Mouse (Mus musculus) yolk sac, embryonic 10.5 days (tissue): ENCODE data around the gene Slc29a4.

Experiments used
- DNase-seq: peaks from one replicate; pipeline ENCODE4 v3.0.0-alpha.2; 2017; ENCODE audit warnings: low spot score

Slc29a4 gene

GRCm38 (mm10) chr5:142696258-142696657 lies 3.9 kb downstream of the Slc29a4 start:
- DNase-seq: no peak

- no peak for DNase-seq
Observed at GRCm38 (mm10) chr5:142696865-142697264, 4.6 kb downstream of the Slc29a4 start.

GRCm38 (mm10) chr5:142697742-142698141 lies 5.4 kb downstream of the Slc29a4 start:
- DNase-seq: no peak

- peak; percentile 29 for DNase-seq
Observed at GRCm38 (mm10) chr5:142700842-142701589, 8.7 kb downstream of the Slc29a4 start.

- DNase-seq: peak; percentile 61
Observed at GRCm38 (mm10) chr5:142701651-142702510, 9.6 kb downstream of the Slc29a4 start.

DNA sequence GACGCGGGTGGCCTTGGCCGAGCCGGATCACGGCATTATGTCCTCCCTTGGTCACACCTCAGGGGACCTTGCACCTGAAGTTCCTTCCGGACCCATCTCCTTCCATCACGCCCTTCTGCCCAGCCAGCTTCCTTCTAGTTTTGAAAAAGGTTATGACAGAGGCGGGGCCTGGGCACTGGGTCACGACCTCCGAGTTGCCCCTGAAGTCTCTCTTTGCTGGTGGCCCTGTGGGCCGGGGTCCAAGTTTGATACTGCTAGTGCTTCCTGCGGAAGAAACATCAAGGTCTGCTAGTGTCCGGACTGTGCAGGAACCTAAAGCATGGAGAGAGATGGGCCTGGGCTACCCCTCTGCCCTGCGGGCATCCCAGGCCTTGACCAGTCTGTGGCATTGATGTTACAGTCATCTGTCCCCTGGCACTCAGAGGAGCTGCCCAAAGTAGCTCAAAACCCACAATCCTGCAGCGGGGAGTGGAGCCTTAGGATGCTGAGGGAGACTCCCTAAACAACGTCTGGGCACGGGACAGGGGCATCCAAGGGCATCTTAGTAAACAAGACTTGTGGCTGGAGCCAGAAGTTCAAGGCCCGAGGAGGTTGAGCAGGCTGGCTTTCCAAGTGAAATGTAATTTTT lies 10.3 kb downstream of the Slc29a4 start:
- DNase-seq: no peak

DNA sequence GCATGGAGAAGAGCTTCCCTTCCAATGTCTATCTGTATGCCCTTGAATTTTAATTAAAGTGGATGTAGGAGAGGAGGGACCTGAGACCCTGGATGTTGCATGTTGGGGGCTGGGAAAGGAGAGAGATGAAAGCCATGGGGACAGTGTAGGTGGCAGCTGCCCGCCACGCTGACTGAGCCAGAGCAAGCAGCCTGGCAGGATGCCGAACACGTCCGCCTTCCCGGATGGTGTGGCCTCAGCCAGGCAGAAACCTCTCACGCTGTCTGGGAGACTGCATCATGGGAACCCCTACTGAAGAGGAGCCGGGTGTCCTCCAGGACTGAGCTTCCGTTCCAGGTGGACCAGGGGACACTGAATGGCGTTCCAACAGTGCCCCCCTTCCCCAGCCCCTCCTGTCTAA lies 11.3 kb downstream of the Slc29a4 start:
- no peak for DNase-seq

GRCm38 (mm10) chr5:142707709-142708108 lies 15.4 kb downstream of the Slc29a4 start:
- DNase-seq: no peak

DNA sequence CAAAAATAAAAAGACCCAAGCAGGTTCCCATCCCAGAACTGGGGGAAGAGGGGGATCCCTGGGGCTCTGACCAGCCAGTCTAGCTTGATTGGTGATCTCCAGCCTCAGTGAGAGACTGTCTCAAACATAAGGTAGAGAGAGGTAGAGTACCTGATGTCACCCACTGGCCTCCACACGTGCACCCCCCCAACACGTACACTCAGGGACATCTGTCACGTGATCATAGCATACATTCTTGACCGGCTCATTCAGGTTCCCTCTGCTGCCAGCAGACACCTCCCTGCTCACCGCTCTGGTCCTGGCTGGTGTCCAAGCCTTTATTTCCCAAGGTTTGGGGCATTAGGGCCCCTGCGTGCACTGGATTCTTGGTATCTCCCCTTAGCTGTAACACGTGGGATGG lies 17.1 kb downstream of the Slc29a4 start:
- DNase-seq: no peak

DNA sequence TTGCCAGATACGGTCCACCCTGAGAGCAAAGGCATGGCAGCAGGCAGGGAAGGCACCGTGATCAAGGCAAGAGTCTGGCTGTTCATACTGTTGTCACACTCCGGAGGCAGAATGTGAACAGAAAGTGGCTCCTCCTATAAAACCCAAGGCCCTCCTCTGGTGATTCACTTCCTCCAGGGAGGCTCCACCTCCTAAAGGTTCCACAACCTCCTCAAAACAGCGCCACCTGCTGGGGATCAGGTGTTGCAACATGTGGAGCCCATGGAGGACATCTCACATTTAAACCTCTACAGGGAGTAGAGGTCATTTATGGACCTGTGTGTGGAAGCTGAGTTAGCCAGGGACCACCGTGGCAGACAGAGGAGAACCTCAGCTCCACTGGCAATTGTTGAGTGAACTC lies 20.1 kb downstream of the Slc29a4 start:
- DNase-seq: no peak

GRCm38 (mm10) chr5:142713966-142714365 lies 21.7 kb downstream of the Slc29a4 start:
- no peak for DNase-seq

GRCm38 (mm10) chr5:142715059-142715458 lies 22.7 kb downstream of the Slc29a4 start:
- DNase-seq: no peak

- no peak for DNase-seq
Observed at GRCm38 (mm10) chr5:142716056-142716455, 23.7 kb downstream of the Slc29a4 start.

DNA sequence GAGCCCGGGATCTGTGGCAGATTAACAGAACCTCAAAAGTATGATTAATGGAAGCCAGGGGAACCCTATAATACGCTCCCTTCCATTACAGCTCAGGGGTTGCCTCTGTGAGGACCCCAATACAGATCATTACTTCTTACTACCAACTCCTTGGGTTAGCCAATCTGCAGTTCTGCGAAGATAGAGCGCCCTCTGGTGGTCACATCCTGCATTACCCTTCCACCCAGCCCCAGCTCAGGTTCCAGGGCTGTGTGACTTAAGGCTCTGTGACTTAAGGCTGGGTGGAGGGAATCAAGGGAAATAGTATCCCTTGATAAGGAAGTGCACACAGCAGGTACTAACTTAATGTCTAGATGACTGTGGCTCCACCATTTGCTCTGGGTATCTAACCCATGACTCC lies 25.7 kb downstream of the Slc29a4 start:
- no peak for DNase-seq

- no peak for DNase-seq
Observed at GRCm38 (mm10) chr5:142718486-142718885, 26.2 kb downstream of the Slc29a4 start.

GRCm38 (mm10) chr5:142719897-142720296 lies 27.6 kb downstream of the Slc29a4 start:
- no peak for DNase-seq

DNA sequence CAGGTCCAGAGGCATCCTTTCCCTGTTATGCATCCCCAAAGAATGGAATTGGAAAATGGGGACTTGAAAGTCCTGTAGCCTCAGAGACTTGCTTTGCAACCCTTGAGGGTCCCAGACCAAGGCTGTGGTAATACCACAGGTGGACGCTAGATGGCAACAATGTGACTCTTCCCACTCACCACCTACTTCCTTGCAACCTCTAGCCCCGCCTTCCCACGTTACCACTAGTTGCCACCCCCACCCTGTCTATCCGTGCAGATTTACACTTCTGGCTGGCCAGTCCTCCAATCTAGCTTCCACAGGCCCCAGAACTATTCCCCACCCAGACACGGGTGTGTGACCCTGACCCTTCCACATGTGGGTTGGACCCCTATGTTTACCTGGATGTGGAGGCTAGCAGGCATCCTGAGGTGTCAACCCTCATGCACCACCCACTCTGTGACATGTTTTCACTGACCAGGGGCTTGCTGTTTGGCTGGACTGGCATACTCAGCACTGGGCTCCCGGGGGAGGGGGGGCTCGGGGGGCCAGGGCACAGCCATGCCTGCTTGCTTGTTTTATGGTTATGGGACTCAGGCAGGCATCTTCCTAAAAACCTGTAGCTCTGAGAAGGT lies 31.3 kb downstream of the Slc29a4 start:
- peak; percentile 66 for DNase-seq

DNA sequence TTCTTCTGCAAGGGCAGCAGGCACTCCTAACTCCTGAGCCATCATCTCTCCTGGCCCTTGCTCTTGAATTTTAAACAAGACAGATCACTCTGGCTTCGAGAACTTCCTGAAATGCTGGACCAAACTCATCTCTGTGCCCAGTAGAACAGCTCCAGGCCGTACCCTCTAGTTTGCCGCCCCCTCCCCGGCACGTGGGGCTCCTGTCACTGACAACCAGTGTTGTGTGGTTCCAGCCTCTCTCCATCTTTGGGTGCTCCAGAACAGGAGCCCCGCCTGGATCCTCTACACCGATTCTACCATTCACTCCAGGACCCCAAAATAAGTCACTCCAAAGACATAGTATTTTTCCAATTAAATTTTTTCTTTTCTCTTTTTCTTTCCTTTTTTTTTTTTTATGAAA lies 32.0 kb downstream of the Slc29a4 start:
- no peak for DNase-seq

DNA sequence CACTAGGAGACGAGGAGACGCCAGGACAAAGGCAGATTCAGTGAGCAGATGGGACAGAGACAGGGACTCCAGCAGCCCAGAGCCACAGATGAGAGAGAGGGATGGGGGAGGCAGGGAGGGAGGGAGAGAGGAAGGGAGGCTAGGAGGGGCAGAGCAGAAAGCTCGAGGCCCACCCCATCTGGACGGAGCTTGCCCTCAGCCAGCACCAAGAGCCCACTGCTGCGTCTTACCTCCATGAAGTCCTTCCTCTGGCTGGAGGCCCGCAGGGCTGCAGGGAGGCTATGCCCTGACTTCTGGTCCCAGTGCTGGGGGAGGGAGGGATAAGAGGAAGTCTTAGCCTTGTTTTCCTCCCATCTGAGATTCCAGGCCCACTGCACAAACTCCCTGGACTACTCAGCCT lies 34.4 kb downstream of the Slc29a4 start:
- no peak for DNase-seq

GRCm38 (mm10) chr5:142728301-142728700 lies 36.0 kb downstream of the Slc29a4 start:
- no peak for DNase-seq

GRCm38 (mm10) chr5:142730295-142730694 lies 38.0 kb downstream of the Slc29a4 start:
- DNase-seq: no peak

DNA sequence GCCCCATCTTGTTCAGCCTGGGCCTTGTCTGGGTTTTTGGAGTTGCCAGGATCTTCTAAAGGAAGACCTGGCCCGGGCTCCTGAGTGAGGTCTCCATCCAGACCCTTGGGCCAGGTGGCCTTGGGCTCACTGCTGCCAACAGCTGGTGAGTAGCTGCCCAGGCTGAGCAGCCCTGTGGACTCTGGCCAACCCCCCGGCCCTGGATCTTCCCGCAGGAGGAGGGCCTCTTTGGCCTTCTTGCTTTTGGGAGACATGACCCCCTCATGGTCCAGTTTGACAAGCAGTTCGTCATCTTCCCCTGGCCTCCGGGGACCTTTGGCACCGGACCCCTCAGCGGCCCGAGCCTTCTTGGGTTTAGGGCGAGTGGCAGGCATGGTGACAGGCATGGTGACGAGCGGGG lies 39.6 kb downstream of the Slc29a4 start:
- DNase-seq: no peak
